Mouse (Mus musculus): Measurements from ENCODE around the gene Arl8a. TPM values are rescaled to one million over a fixed set of nuclear protein-coding genes. Genes with fewer than 3 reads are reported as not detected.

Gene Arl8a
- total RNA-seq, 1 experiment from 2014 or later: 55.1 TPM

- no peak for ATAC-seq (replicated peaks; ENCODE audit: insufficient number of reproducible peaks, low FRiP score, low TSS enrichment, poor library complexity, severe bottlenecking)
Observed at GRCm38 (mm10) chr1:135160411-135161050, 13.9 kb downstream of the Arl8a start.

GRCm38 (mm10) chr1:135162720-135163119 is 16.1 kb downstream of the Arl8a start:
- no peak for ATAC-seq (replicated peaks; ENCODE audit: insufficient number of reproducible peaks, low FRiP score, low TSS enrichment, poor library complexity, severe bottlenecking)

- ATAC-seq (replicated peaks; ENCODE audit: insufficient number of reproducible peaks, low FRiP score, low TSS enrichment, poor library complexity, severe bottlenecking): no peak
Observed at GRCm38 (mm10) chr1:135167435-135167834, 20.8 kb downstream of the Arl8a start, which contains the start of gene Gpr37l1. Gpr37l1 (minus strand) TSS chr1:135167681.

GRCm38 (mm10) chr1:135168453-135169200 is 22.0 kb downstream of the Arl8a start:
- no peak for ATAC-seq (replicated peaks; ENCODE audit: insufficient number of reproducible peaks, low FRiP score, low TSS enrichment, poor library complexity, severe bottlenecking)

- ATAC-seq (replicated peaks; ENCODE audit: insufficient number of reproducible peaks, low FRiP score, low TSS enrichment, poor library complexity, severe bottlenecking): no peak
Observed at GRCm38 (mm10) chr1:135169556-135170224, 23.1 kb downstream of the Arl8a start.

- ATAC-seq (replicated peaks; ENCODE audit: insufficient number of reproducible peaks, low FRiP score, low TSS enrichment, poor library complexity, severe bottlenecking): no peak
Observed at GRCm38 (mm10) chr1:135170299-135170698, 23.7 kb downstream of the Arl8a start.

- no peak for ATAC-seq (replicated peaks; ENCODE audit: insufficient number of reproducible peaks, low FRiP score, low TSS enrichment, poor library complexity, severe bottlenecking)
Observed at GRCm38 (mm10) chr1:135171202-135171601, 24.6 kb downstream of the Arl8a start.

- no peak for ATAC-seq (replicated peaks; ENCODE audit: insufficient number of reproducible peaks, low FRiP score, low TSS enrichment, poor library complexity, severe bottlenecking)
Observed at GRCm38 (mm10) chr1:135171984-135172383, 25.4 kb downstream of the Arl8a start.

- no peak for ATAC-seq (replicated peaks; ENCODE audit: insufficient number of reproducible peaks, low FRiP score, low TSS enrichment, poor library complexity, severe bottlenecking)
Observed at GRCm38 (mm10) chr1:135173311-135173710, 26.7 kb downstream of the Arl8a start.

GRCm38 (mm10) chr1:135175176-135175575 is 28.6 kb downstream of the Arl8a start:
- no peak for ATAC-seq (replicated peaks; ENCODE audit: insufficient number of reproducible peaks, low FRiP score, low TSS enrichment, poor library complexity, severe bottlenecking)

- no peak for ATAC-seq (replicated peaks; ENCODE audit: insufficient number of reproducible peaks, low FRiP score, low TSS enrichment, poor library complexity, severe bottlenecking)
Observed at GRCm38 (mm10) chr1:135177724-135178123, 31.1 kb downstream of the Arl8a start.

- ATAC-seq (replicated peaks; ENCODE audit: insufficient number of reproducible peaks, low FRiP score, low TSS enrichment, poor library complexity, severe bottlenecking): no peak
Observed at GRCm38 (mm10) chr1:135178863-135179262, 32.2 kb downstream of the Arl8a start.

GRCm38 (mm10) chr1:135180830-135181229 is 34.2 kb downstream of the Arl8a start:
- no peak for ATAC-seq (replicated peaks; ENCODE audit: insufficient number of reproducible peaks, low FRiP score, low TSS enrichment, poor library complexity, severe bottlenecking)

GRCm38 (mm10) chr1:135181275-135181674 is 34.7 kb downstream of the Arl8a start:
- ATAC-seq (replicated peaks; ENCODE audit: insufficient number of reproducible peaks, low FRiP score, low TSS enrichment, poor library complexity, severe bottlenecking): no peak

- ATAC-seq (replicated peaks; ENCODE audit: insufficient number of reproducible peaks, low FRiP score, low TSS enrichment, poor library complexity, severe bottlenecking): no peak
Observed at GRCm38 (mm10) chr1:135181880-135182623, 35.4 kb downstream of the Arl8a start.

GRCm38 (mm10) chr1:135182975-135183374 is 36.4 kb downstream of the Arl8a start:
- ATAC-seq (replicated peaks; ENCODE audit: insufficient number of reproducible peaks, low FRiP score, low TSS enrichment, poor library complexity, severe bottlenecking): no peak

GRCm38 (mm10) chr1:135183448-135183847 is 36.8 kb downstream of the Arl8a start:
- ATAC-seq (replicated peaks; ENCODE audit: insufficient number of reproducible peaks, low FRiP score, low TSS enrichment, poor library complexity, severe bottlenecking): no peak

- no peak for ATAC-seq (replicated peaks; ENCODE audit: insufficient number of reproducible peaks, low FRiP score, low TSS enrichment, poor library complexity, severe bottlenecking)
Observed at GRCm38 (mm10) chr1:135183941-135184570, 37.4 kb downstream of the Arl8a start.

GRCm38 (mm10) chr1:135185936-135186335 is 39.3 kb downstream of the Arl8a start:
- no peak for ATAC-seq (replicated peaks; ENCODE audit: insufficient number of reproducible peaks, low FRiP score, low TSS enrichment, poor library complexity, severe bottlenecking)

Measured in monocyte, adult 5-6 weeks (primary cell).